Mouse (Mus musculus): Measurements from ENCODE around the gene Bmper. TPM values are rescaled to one million over a fixed set of nuclear protein-coding genes. Genes with fewer than 3 reads are reported as not detected.

Bmper gene
- polyA plus RNA-seq, 1 experiment from 2014 or later: 27.0 TPM

- ATAC-seq (no peak), DNase-seq (ENCODE audit: low spot score) (no peak)
- H3K9ac ChIP-seq (replicated peaks; ENCODE audit: low read depth): no peak overlapping the region
- H3K27ac ChIP-seq (ENCODE audit: low read length): no peak overlapping the region
- H3K27me3 ChIP-seq (replicated peaks; ENCODE audit: insufficient read depth, low read length): no peaks in the 10 kb centered on the region
- H3K4me3 ChIP-seq (ENCODE audit: low read depth, low read length): no peak overlapping the region
- 47% methylated on average over 6 of the region's 6 CpGs for WGBS
- H3K36me3 ChIP-seq (ENCODE audit: insufficient read depth, low read length): no peaks in the 10 kb centered on the region
- no peak for TF ChIP-seq CTCF (IDR thresholded peaks at IDR 0.05)
- no peak for TF ChIP-seq EP300 (IDR thresholded peaks at IDR 0.05)
- H3K4me2 ChIP-seq (replicated peaks; ENCODE audit: low read depth, low read length): no peak overlapping the region
- no peaks in the 10 kb centered on the region for H3K4me1 ChIP-seq (ENCODE audit: insufficient read depth, low read depth, low read length)
- H3K9me3 ChIP-seq (ENCODE audit: low read length): no peaks in the 10 kb centered on the region
Observed at GRCm38 (mm10) chr9:23243869-23244268, 21.0 kb downstream of the Bmper start.

GRCm38 (mm10) chr9:23246389-23246788 lies 23.5 kb downstream of the Bmper start:
- Histone ChIP-seq H3K4me3 (ENCODE audit: low read depth, low read length) (no peak overlapping the region), H3K36me3 (ENCODE audit: insufficient read depth, low read length) (no peaks in the 10 kb centered on the region), H3K4me1 (ENCODE audit: insufficient read depth, low read depth, low read length) (no peaks in the 10 kb centered on the region), H3K27me3 (replicated peaks; ENCODE audit: insufficient read depth, low read length) (no peaks in the 10 kb centered on the region), H3K9ac (replicated peaks; ENCODE audit: low read depth) (no peak overlapping the region), H3K4me2 (replicated peaks; ENCODE audit: low read depth, low read length) (no peak overlapping the region), H3K27ac (ENCODE audit: low read length) (no peak overlapping the region), H3K9me3 (ENCODE audit: low read length) (no peaks in the 10 kb centered on the region)
- TF ChIP-seq EP300 (IDR thresholded peaks at IDR 0.05): no peak
- no peak for ATAC-seq
- DNase-seq (ENCODE audit: low spot score): no peak
- 79% methylated on average over 9 of the region's 9 CpGs for WGBS

GRCm38 (mm10) chr9:23250026-23250425 lies 27.1 kb downstream of the Bmper start:
- Histone ChIP-seq H3K9me3 (ENCODE audit: low read length) (no peaks in the 10 kb centered on the region), H3K27me3 (replicated peaks; ENCODE audit: insufficient read depth, low read length) (no peaks in the 10 kb centered on the region), H3K4me2 (replicated peaks; ENCODE audit: low read depth, low read length) (no peak overlapping the region), H3K9ac (replicated peaks; ENCODE audit: low read depth) (no peak overlapping the region), H3K27ac (ENCODE audit: low read length) (no peak overlapping the region), H3K36me3 (ENCODE audit: insufficient read depth, low read length) (no peaks in the 10 kb centered on the region), H3K4me3 (ENCODE audit: low read depth, low read length) (no peak overlapping the region), H3K4me1 (ENCODE audit: insufficient read depth, low read depth, low read length) (peaks cover 5% of the 10 kb centered on the region; the same call in 1 of the 2 replicates)
- WGBS: 5% methylated on average over 5 of the region's 5 CpGs
- TF ChIP-seq CTCF (IDR thresholded peaks at IDR 0.05): peak; percentile 97
- no peak for TF ChIP-seq EP300 (IDR thresholded peaks at IDR 0.05)
- DNase-seq (ENCODE audit: low spot score) (peak; percentile 85), ATAC-seq (peak; percentile 80)

- Histone ChIP-seq H3K36me3 (ENCODE audit: insufficient read depth, low read length) (no peaks in the 10 kb centered on the region), H3K9me3 (ENCODE audit: low read length) (no peaks in the 10 kb centered on the region), H3K4me1 (ENCODE audit: insufficient read depth, low read depth, low read length) (peaks cover 5% of the 10 kb centered on the region; the same call in 1 of the 2 replicates), H3K9ac (replicated peaks; ENCODE audit: low read depth) (no peak overlapping the region), H3K4me2 (replicated peaks; ENCODE audit: low read depth, low read length) (no peak overlapping the region), H3K27ac (ENCODE audit: low read length) (no peak overlapping the region), H3K27me3 (replicated peaks; ENCODE audit: insufficient read depth, low read length) (no peaks in the 10 kb centered on the region), H3K4me3 (ENCODE audit: low read depth, low read length) (no peak overlapping the region)
- WGBS: 70% methylated on average over 6 of the region's 6 CpGs
- DNase-seq (ENCODE audit: low spot score) (no peak), ATAC-seq (no peak)
- TF ChIP-seq EP300 (IDR thresholded peaks at IDR 0.05) (no peak), CTCF (IDR thresholded peaks at IDR 0.05) (no peak)
Observed at GRCm38 (mm10) chr9:23251001-23251400, 28.1 kb downstream of the Bmper start.

- no peak overlapping the region for H3K4me3 ChIP-seq (ENCODE audit: low read depth, low read length)
- no peak overlapping the region for H3K27ac ChIP-seq (ENCODE audit: low read length)
- no peaks in the 10 kb centered on the region for H3K9me3 ChIP-seq (ENCODE audit: low read length)
- H3K4me1 ChIP-seq (ENCODE audit: insufficient read depth, low read depth, low read length): peaks cover 5% of the 10 kb centered on the region; the same call in 1 of the 2 replicates
- no peak overlapping the region for H3K4me2 ChIP-seq (replicated peaks; ENCODE audit: low read depth, low read length)
- no peak for DNase-seq (ENCODE audit: low spot score)
- 78% methylated on average over 6 of the region's 6 CpGs for WGBS
- no peak overlapping the region for H3K9ac ChIP-seq (replicated peaks; ENCODE audit: low read depth)
- no peak for ATAC-seq
- TF ChIP-seq EP300 (IDR thresholded peaks at IDR 0.05) (no peak), CTCF (IDR thresholded peaks at IDR 0.05) (no peak)
- no peaks in the 10 kb centered on the region for H3K36me3 ChIP-seq (ENCODE audit: insufficient read depth, low read length)
- H3K27me3 ChIP-seq (replicated peaks; ENCODE audit: insufficient read depth, low read length): no peaks in the 10 kb centered on the region
Observed at GRCm38 (mm10) chr9:23253624-23254023, 30.7 kb downstream of the Bmper start.

- H3K4me3 ChIP-seq (ENCODE audit: low read depth, low read length): no peak overlapping the region
- 36% methylated on average over 37 of the region's 37 CpGs for WGBS
Observed at GRCm38 (mm10) chr9:23254237-23255214, 31.6 kb downstream of the Bmper start.

More at GRCm38 (mm10) chr9:23254237-23255214, 31.6 kb downstream of the Bmper start:
- Histone ChIP-seq H3K9ac (replicated peaks; ENCODE audit: low read depth) (no peak overlapping the region; the same call in 1 of the 2 replicates), H3K36me3 (ENCODE audit: insufficient read depth, low read length) (no peaks in the 10 kb centered on the region), H3K27me3 (replicated peaks; ENCODE audit: insufficient read depth, low read length) (no peaks in the 10 kb centered on the region), H3K4me2 (replicated peaks; ENCODE audit: low read depth, low read length) (peak overlapping the region; percentile 46), H3K9me3 (ENCODE audit: low read length) (no peaks in the 10 kb centered on the region), H3K4me1 (ENCODE audit: insufficient read depth, low read depth, low read length) (peaks cover 5% of the 10 kb centered on the region; the same call in 1 of the 2 replicates), H3K27ac (ENCODE audit: low read length) (no peak overlapping the region)
- DNase-seq (ENCODE audit: low spot score) (no peak), ATAC-seq (no peak)
- no peak for TF ChIP-seq EP300 (IDR thresholded peaks at IDR 0.05)
- no peak for TF ChIP-seq CTCF (IDR thresholded peaks at IDR 0.05)

Measured in lung, postnatal 0 days (tissue).